Mouse (Mus musculus): ENCODE measurements around the gene Plscr3.

DNA sequence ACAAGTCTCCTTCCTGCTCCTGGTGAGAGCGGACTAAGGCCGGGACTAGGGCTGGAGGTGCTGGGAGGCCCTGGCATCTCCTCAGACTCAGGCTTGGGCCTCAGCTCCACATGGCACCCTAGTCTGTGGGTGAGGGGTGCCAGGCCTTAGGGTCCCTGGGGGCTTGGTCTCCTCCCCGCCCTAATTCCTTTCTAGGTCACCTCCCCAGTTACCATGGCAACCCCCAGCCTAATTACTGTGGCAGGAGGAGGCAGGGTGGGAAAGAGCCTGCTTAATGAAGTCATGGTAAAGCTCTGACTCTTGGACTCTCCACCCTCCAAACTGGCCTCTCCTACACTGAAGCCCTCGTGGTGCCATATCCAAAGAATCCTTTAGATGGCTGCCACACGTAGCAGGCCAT is 17.3 kb upstream of the Plscr3 start:
- TF ChIP-seq CTCF (IDR thresholded peaks at IDR 0.05; ENCODE audit: control insufficient read depth, insufficient read depth, insufficient read length) = no peak
- no peak for TF ChIP-seq MAX (IDR thresholded peaks at IDR 0.05)
- no peak for TF ChIP-seq USF1 (IDR thresholded peaks at IDR 0.05; ENCODE audit: low read depth)
